Mouse (Mus musculus): ENCODE results near the gene Rarb. TPM values are rescaled to one million over a fixed set of nuclear protein-coding genes. Genes with fewer than 3 reads are reported as not detected.

Rarb gene
- total and polyA plus RNA-seq, 3 experiments = 0.04 TPM; not detected in 2

- Histone ChIP-seq H3K4me2 (ENCODE audit: insufficient read depth, low read depth, poor library complexity, severe bottlenecking) (no peak overlapping the region), H3K4me1 (ENCODE audit: control insufficient read depth in 1 of 2, insufficient read depth in 2 of 2) (peaks cover 0 to 10% of the 10 kb centered on the region in 2 experiments; a peak in 2 of 4 replicates), H3K27ac (ENCODE audit: insufficient read depth, low read depth) (no peak overlapping the region), H3K79me2 (replicated peaks; ENCODE audit: control insufficient read depth, extremely low read depth, insufficient read depth, poor library complexity, severe bottlenecking) (no peaks in the 10 kb centered on the region), H3K36me3 (replicated peaks in 1 of 2; ENCODE audit: control insufficient read depth in 1 of 2, insufficient read depth in 1 of 2, low read length in 1 of 2) (no peaks in the 10 kb centered on the region), H3K4me3 (replicated peaks in 1 of 3; ENCODE audit: low read depth in 2 of 3, low read length in 2 of 3, poor library complexity in 1 of 3) (no peak overlapping the region), H3K27me3 (replicated peaks) (no peaks in the 10 kb centered on the region), H3K9ac (ENCODE audit: insufficient read depth, low read depth) (no peak overlapping the region), H3K9me3 (replicated peaks; ENCODE audit: low read length) (no peaks in the 10 kb centered on the region)
- in situ Hi-C loops (cut with MboI; ENCODE audit: low pct_ligation_motif_present, low pct_unique_long_range_greater_than_20kb, low sequenced_read_pairs) = no loop called here
- dilution Hi-C loops (cut with MboI; ENCODE audit: extremely low pct_ligation_motif_present, extremely low pct_unique_long_range_greater_than_20kb, low sequenced_read_pairs) = no loop called here
- TF ChIP-seq HCFC1 (IDR thresholded peaks at IDR 0.05; ENCODE audit: low read depth, low read length) (no peak), ETS1 (conservative IDR thresholded peaks at IDR 0.05; ENCODE audit: low read depth, low read length) (no peak), ZMIZ1 (IDR thresholded peaks at IDR 0.05; ENCODE audit: low read depth, low read length) (no peak), IRF4 (IDR thresholded peaks at IDR 0.05; ENCODE audit: low read depth, low read length) (no peak), USF1 (IDR thresholded peaks at IDR 0.05; ENCODE audit: low read depth, low read length) (no peak), ZC3H11A (IDR thresholded peaks at IDR 0.05; ENCODE audit: low read depth, low read length) (no peak), USF2 (conservative IDR thresholded peaks at IDR 0.05; ENCODE audit: low read depth, low read length) (no peak), ZKSCAN1 (IDR thresholded peaks at IDR 0.05; ENCODE audit: borderline replicate concordance, low read depth, low read length) (no peak), GABPA (IDR thresholded peaks at IDR 0.05; ENCODE audit: insufficient replicate concordance, low read depth, low read length) (no peak), NELFE (IDR thresholded peaks at IDR 0.05; ENCODE audit: low read depth, low read length) (no peak), NRF1 (IDR thresholded peaks at IDR 0.05; ENCODE audit: low read depth, low read length) (no peak), KAT2A (IDR thresholded peaks at IDR 0.05; ENCODE audit: insufficient replicate concordance, low read length) (no peak), MAZ (IDR thresholded peaks at IDR 0.05; ENCODE audit: low read depth, low read length) (no peak), EP300 (IDR thresholded peaks at IDR 0.05; ENCODE audit: low read length) (no peak), RAD21 (IDR thresholded peaks at IDR 0.05; ENCODE audit: low read depth, low read length) (no peak)
- no peak for DNase-seq (ENCODE audit: extremely low read depth)
These were observed 220.9 kb downstream of the Rarb start for GRCm38 (mm10) chr14:16598074-16598501.

GRCm38 (mm10) chr14:16589139-16589538, 229.8 kb downstream of the Rarb start:
- Histone ChIP-seq H3K4me3 (replicated peaks in 1 of 3; ENCODE audit: low read depth in 2 of 3, low read length in 2 of 3, poor library complexity in 1 of 3) (no peak overlapping the region), H3K4me2 (ENCODE audit: insufficient read depth, low read depth, poor library complexity, severe bottlenecking) (no peak overlapping the region), H3K9ac (ENCODE audit: insufficient read depth, low read depth) (no peak overlapping the region), H3K36me3 (replicated peaks in 1 of 2; ENCODE audit: control insufficient read depth in 1 of 2, insufficient read depth in 1 of 2, low read length in 1 of 2) (no peaks in the 10 kb centered on the region), H3K9me3 (replicated peaks; ENCODE audit: low read length) (no peaks in the 10 kb centered on the region), H3K27me3 (replicated peaks) (no peaks in the 10 kb centered on the region), H3K27ac (ENCODE audit: insufficient read depth, low read depth) (no peak overlapping the region), H3K4me1 (ENCODE audit: control insufficient read depth in 1 of 2, insufficient read depth in 2 of 2) (no peaks in the 10 kb centered on the region), H3K79me2 (replicated peaks; ENCODE audit: control insufficient read depth, extremely low read depth, insufficient read depth, poor library complexity, severe bottlenecking) (no peaks in the 10 kb centered on the region)
- TF ChIP-seq MAFK (IDR thresholded peaks at IDR 0.05; ENCODE audit: insufficient replicate concordance, low read length) (no peak), TBP (conservative IDR thresholded peaks at IDR 0.05; ENCODE audit: low read depth, low read length) (no peak), ELF1 (IDR thresholded peaks at IDR 0.05; ENCODE audit: low read depth, low read length) (no peak), CTCF (conservative IDR thresholded peaks at IDR 0.05 in 1 of 2, IDR thresholded peaks at IDR 0.05 in 1 of 2; ENCODE audit: low read depth in 2 of 2, low read length in 2 of 2) (no peak), IRF4 (IDR thresholded peaks at IDR 0.05; ENCODE audit: low read depth, low read length) (no peak), KAT2A (IDR thresholded peaks at IDR 0.05; ENCODE audit: insufficient replicate concordance, low read length) (no peak), CHD1 (IDR thresholded peaks at IDR 0.05; ENCODE audit: low read depth, low read length) (no peak), RCOR1 (conservative IDR thresholded peaks at IDR 0.05; ENCODE audit: low read depth, low read length) (no peak), USF1 (IDR thresholded peaks at IDR 0.05; ENCODE audit: low read depth, low read length) (no peak), MXI1 (IDR thresholded peaks at IDR 0.05; ENCODE audit: low read depth, low read length) (no peak), HCFC1 (IDR thresholded peaks at IDR 0.05; ENCODE audit: low read depth, low read length) (no peak), ZC3H11A (IDR thresholded peaks at IDR 0.05; ENCODE audit: low read depth, low read length) (no peak), USF2 (conservative IDR thresholded peaks at IDR 0.05; ENCODE audit: low read depth, low read length) (no peak), NRF1 (IDR thresholded peaks at IDR 0.05; ENCODE audit: low read depth, low read length) (no peak), RAD21 (IDR thresholded peaks at IDR 0.05; ENCODE audit: low read depth, low read length) (no peak), BHLHE40 (IDR thresholded peaks at IDR 0.05; ENCODE audit: low read depth, low read length) (no peak), EP300 (IDR thresholded peaks at IDR 0.05; ENCODE audit: low read length) (no peak)
- DNase-seq (ENCODE audit: extremely low read depth) = no peak
- dilution Hi-C loops (cut with MboI; ENCODE audit: extremely low pct_ligation_motif_present, extremely low pct_unique_long_range_greater_than_20kb, low sequenced_read_pairs) = no loop called here
- in situ Hi-C loops (cut with MboI; ENCODE audit: low pct_ligation_motif_present, low pct_unique_long_range_greater_than_20kb, low sequenced_read_pairs) = no loop called here

All from CH12.LX (cell line).